Mouse (Mus musculus): ENCODE results near the gene BC017158. TPM values are rescaled to one million over a fixed set of nuclear protein-coding genes. Genes with fewer than 3 reads are reported as not detected.

Gene BC017158
- total RNA-seq, 2 experiments from 2014 or later: 27.5 to 27.7 TPM

- Histone ChIP-seq H3K4me3 (no peak overlapping the region), H3K27ac (no peak overlapping the region)
- TF ChIP-seq CTCF (IDR thresholded peaks at IDR 0.05): no peak
- no peak for DNase-seq (ENCODE audit: extremely low spot score in 1 of 2, low spot score in 2 of 2)
- intact Hi-C loops (cut with DNase I): no loop called here
Measured at GRCm38 (mm10) chr7:128282532-128283244, 15.3 kb downstream of the BC017158 start.

GRCm38 (mm10) chr7:128281765-128282164 lies 16.2 kb downstream of the BC017158 start:
- DNase-seq (ENCODE audit: extremely low spot score in 1 of 2, low spot score in 2 of 2): no peak
- intact Hi-C loops (cut with DNase I): no loop called here
- H3K4me3 ChIP-seq: no peak overlapping the region
- H3K27ac ChIP-seq: no peak overlapping the region
- no peak for TF ChIP-seq CTCF (IDR thresholded peaks at IDR 0.05)

GRCm38 (mm10) chr7:128279750-128280149 lies 18.2 kb downstream of the BC017158 start:
- no peak for DNase-seq (ENCODE audit: extremely low spot score in 1 of 2, low spot score in 2 of 2)
- intact Hi-C loops (cut with DNase I): no loop called here
- H3K27ac ChIP-seq: no peak overlapping the region
- H3K4me3 ChIP-seq: no peak overlapping the region
- no peak for TF ChIP-seq CTCF (IDR thresholded peaks at IDR 0.05)

GRCm38 (mm10) chr7:128276051-128276450 lies 21.9 kb downstream of the BC017158 start:
- no peak for TF ChIP-seq CTCF (IDR thresholded peaks at IDR 0.05)
- DNase-seq (ENCODE audit: extremely low spot score in 1 of 2, low spot score in 2 of 2): no peak
- Histone ChIP-seq H3K4me3 (no peak overlapping the region), H3K27ac (no peak overlapping the region)
- intact Hi-C loops (cut with DNase I): no loop called here

GRCm38 (mm10) chr7:128271496-128271895 lies 26.5 kb downstream of the BC017158 start:
- Histone ChIP-seq H3K4me3 (no peak overlapping the region), H3K27ac (no peak overlapping the region)
- DNase-seq (ENCODE audit: extremely low spot score in 1 of 2, low spot score in 2 of 2): no peak
- intact Hi-C loops (cut with DNase I): no loop called here
- TF ChIP-seq CTCF (IDR thresholded peaks at IDR 0.05): no peak

DNA sequence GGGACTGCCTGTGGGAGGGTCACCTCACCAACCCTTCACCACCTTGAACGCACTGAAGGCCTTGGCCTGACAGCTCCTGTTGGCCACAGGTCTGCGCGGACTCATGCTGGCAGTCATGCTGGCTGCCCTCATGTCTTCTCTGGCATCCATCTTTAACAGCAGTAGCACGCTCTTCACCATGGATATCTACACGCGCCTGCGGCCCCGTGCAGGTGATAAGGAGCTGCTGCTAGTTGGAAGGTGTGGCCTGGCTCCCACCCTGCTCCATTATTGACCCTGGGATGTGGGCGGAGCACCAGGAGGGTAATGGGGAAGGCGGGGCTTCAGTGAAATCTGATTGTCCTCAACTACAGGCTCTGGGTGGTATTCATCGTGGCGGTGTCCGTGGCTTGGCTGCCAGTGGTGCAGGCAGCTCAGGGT lies 27.5 kb downstream of the BC017158 start:
- Histone ChIP-seq H3K27ac (no peak overlapping the region), H3K4me3 (no peak overlapping the region)
- TF ChIP-seq CTCF (IDR thresholded peaks at IDR 0.05): no peak
- intact Hi-C loops (cut with DNase I): no loop called here
- DNase-seq (ENCODE audit: extremely low spot score in 1 of 2, low spot score in 2 of 2): no peak

DNA sequence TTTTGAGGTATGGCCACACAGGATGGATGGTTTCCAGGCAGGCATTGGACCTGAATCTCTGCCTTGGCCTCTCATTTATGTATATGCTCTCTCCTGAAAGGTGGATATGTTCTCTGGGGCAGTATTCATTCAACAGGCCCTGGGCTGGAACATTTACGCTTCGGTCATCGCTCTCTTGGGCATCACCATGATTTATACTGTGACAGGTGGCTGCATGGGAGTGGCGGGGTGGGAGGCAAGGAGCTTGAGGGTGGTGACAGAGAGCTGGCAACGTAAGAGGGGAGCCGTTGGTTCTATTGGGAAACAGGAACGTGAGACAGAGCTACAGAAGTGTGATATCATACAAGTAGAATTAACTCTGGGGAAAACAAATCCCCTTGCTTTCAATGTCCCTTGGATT lies 30.2 kb downstream of the BC017158 start:
- DNase-seq (ENCODE audit: extremely low spot score in 1 of 2, low spot score in 2 of 2): no peak
- Histone ChIP-seq H3K4me3 (no peak overlapping the region), H3K27ac (no peak overlapping the region)
- intact Hi-C loops (cut with DNase I): no loop called here
- no peak for TF ChIP-seq CTCF (IDR thresholded peaks at IDR 0.05)

- intact Hi-C loops (cut with DNase I): no loop called here
- Histone ChIP-seq H3K4me3 (no peak overlapping the region), H3K27ac (no peak overlapping the region)
- no peak for TF ChIP-seq CTCF (IDR thresholded peaks at IDR 0.05)
- DNase-seq (ENCODE audit: extremely low spot score in 1 of 2, low spot score in 2 of 2): no peak
Measured at GRCm38 (mm10) chr7:128267391-128267790, 30.6 kb downstream of the BC017158 start.

- no peak overlapping the region for H3K4me3 ChIP-seq
- TF ChIP-seq CTCF (IDR thresholded peaks at IDR 0.05): no peak
- no peak for DNase-seq (ENCODE audit: extremely low spot score in 1 of 2, low spot score in 2 of 2)
- intact Hi-C loops (cut with DNase I): no loop called here
- H3K27ac ChIP-seq: no peak overlapping the region
Measured at GRCm38 (mm10) chr7:128266056-128266455, 31.9 kb downstream of the BC017158 start.

- DNase-seq (ENCODE audit: extremely low spot score in 1 of 2, low spot score in 2 of 2): no peak
- no peak within 1 kb of the TSS for H3K4me3 ChIP-seq
- H3K27ac ChIP-seq: no peak within 1 kb of the TSS
- intact Hi-C loops (cut with DNase I): no loop called here
- no peak for TF ChIP-seq CTCF (IDR thresholded peaks at IDR 0.05)
Measured at GRCm38 (mm10) chr7:128265411-128265810, 32.6 kb downstream of the BC017158 start, which contains the start of gene Slc5a2. Gene Slc5a2, plus strand, starts transcription at chr7:128265657.

DNA sequence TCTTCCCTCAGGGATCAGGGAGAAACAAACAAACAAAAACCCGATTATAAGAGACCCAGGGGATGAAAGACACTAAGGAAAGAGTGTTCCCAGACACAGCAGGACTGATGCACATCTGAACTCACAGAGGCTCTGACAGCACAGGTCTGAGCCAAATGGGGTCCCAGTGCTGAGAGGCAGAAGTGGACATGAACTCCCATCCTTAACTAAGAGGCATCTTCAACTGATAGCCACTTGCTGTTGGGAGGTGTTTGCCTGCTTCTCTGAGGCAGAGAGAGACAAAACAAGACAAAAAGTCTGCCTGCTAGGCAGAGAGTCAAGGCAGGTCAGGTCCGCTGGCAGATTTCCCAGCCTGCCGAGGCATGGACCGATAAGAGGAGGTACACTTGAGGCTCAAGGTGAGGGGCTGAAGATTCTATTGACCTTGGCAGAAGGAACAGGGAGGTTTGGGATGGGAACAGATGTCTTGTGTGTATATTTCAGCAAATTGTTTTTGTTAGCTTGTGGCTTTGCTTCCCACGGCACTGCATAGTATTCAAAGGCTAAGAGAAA lies 41.1 kb downstream of the BC017158 start:
- Histone ChIP-seq H3K27ac (no peak overlapping the region), H3K4me3 (no peak overlapping the region)
- intact Hi-C loops (cut with DNase I): no loop called here
- no peak for TF ChIP-seq CTCF (IDR thresholded peaks at IDR 0.05)
- no peak for DNase-seq (ENCODE audit: extremely low spot score in 1 of 2, low spot score in 2 of 2)

GRCm38 (mm10) chr7:128255757-128256156 lies 42.2 kb downstream of the BC017158 start:
- DNase-seq (ENCODE audit: extremely low spot score in 1 of 2, low spot score in 2 of 2): no peak
- H3K27ac ChIP-seq: no peak overlapping the region
- intact Hi-C loops (cut with DNase I): no loop called here
- no peak for TF ChIP-seq CTCF (IDR thresholded peaks at IDR 0.05)
- H3K4me3 ChIP-seq: no peak overlapping the region

DNA sequence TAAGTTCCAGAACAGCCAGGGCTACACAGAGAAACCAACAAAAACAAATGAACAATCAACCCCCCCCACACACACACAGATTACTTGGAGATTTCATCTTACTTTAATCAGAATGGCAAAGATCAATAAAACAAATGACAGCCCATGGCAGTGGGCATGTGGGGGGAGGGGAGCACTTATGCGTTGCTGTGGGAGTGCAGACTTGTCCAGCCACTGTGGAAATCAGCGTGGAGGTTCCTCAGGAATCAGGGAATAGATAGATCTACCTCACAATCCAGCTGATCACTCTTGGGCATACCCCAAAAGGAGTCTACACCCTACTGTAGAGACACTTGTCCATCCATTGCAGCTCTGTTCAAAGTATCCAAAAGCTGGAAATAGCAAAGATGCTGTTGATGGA lies 43.0 kb downstream of the BC017158 start:
- DNase-seq (ENCODE audit: extremely low spot score in 1 of 2, low spot score in 2 of 2): no peak
- intact Hi-C loops (cut with DNase I): loop anchor here (5.0 kb wide), 1 partner anchor 42 kb away; the partner anchor contains the start of gene BC017158
- H3K27ac ChIP-seq: no peak overlapping the region
- no peak for TF ChIP-seq CTCF (IDR thresholded peaks at IDR 0.05)
- no peak overlapping the region for H3K4me3 ChIP-seq
